Mouse (Mus musculus) stomach, embryonic 14.5 days (tissue): Measurements from ENCODE around the gene Klk5. TPM values are rescaled to one million over a fixed set of nuclear protein-coding genes. Genes with fewer than 3 reads are reported as not detected.
A peak's percentile ranks its signal among the peaks of the same experiment; 100 is the strongest.

Experiments
- ATAC-seq: fragments of 200-750 bp; cut with Nextera tagmentation; 2 replicates; pipeline ENCODE4 v1.8.0; 2017; ENCODE audit warnings: low read depth, moderate TSS enrichment; ENCODE audit not compliant: insufficient number of reproducible peaks, insufficient read depth, low FRiP score
- H3K27ac ChIP-seq: fragments of 300-500 bp; sonication (generic); 2 replicates; pipeline ENCODE4 v1.5.1; 2014; ENCODE audit warnings: mild to moderate bottlenecking, low read length, moderate library complexity, mixed read lengths
- H3K27me3 ChIP-seq: fragments of 300-500 bp; sonication (generic); 2 replicates; pipeline ENCODE4 v1.6.1; 2014; ENCODE audit warnings: low read length, control low read depth, mixed read lengths; ENCODE audit not compliant: control insufficient read depth, insufficient read depth
- H3K36me3 ChIP-seq: fragments of 300-500 bp; sonication (generic); 2 replicates; pipeline ENCODE4 v1.6.1; 2014; ENCODE audit warnings: mild to moderate bottlenecking, control low read depth, low read length, moderate library complexity, mixed read lengths; ENCODE audit not compliant: control insufficient read depth, insufficient read depth
- H3K4me1 ChIP-seq: fragments of 300-500 bp; sonication (generic); 2 replicates; pipeline ENCODE4 v1.6.1; 2014; ENCODE audit warnings: low read length, control low read depth, mixed read lengths; ENCODE audit not compliant: control insufficient read depth, insufficient read depth
- H3K4me2 ChIP-seq: fragments of 300-500 bp; sonication (generic); replicated peaks from 2 replicates; pipeline ENCODE4 v1.6.1; 2014; ENCODE audit warnings: low read depth, low read length, control low read depth
- H3K4me3 ChIP-seq: fragments of 300-500 bp; sonication (generic); 2 replicates; pipeline ENCODE4 v1.5.1; 2014; ENCODE audit warnings: low read depth, low read length, control low read depth
- H3K9ac ChIP-seq: fragments of 300-500 bp; sonication (generic); replicated peaks from 2 replicates; pipeline ENCODE4 v1.6.1; 2014; ENCODE audit warnings: low read depth, mild to moderate bottlenecking, control low read depth, low read length, moderate library complexity, mixed read lengths
- H3K9me3 ChIP-seq: fragments of 300-500 bp; sonication (generic); 2 replicates; pipeline ENCODE4 v1.6.1; 2016; ENCODE audit warnings: low read depth, low read length, control low read depth; ENCODE audit not compliant: control insufficient read depth
- WGBS: fragments of 180-500 bp; shearing (Covaris S2); extraction: QIAGEN DNeasy Blood & Tissue Kit; methylation state at CpG from one replicate; pipeline ENCODE4 v1.1.7; 2014; 5-methylcytosine and 5-hydroxymethylcytosine counted together
- polyA plus RNA-seq: library from polyadenylated mRNA; unstranded; fragments of >200 nt; fragmentation: Nextera tagmentation; extraction: Ambion mirVana; gene quantifications from 2 replicates; pipeline ENCODE4 v1.2.1, GENCODE M21; 2014

The Klk5 gene
- polyA plus RNA-seq, 1 experiment from 2014 or later = not detected

DNA sequence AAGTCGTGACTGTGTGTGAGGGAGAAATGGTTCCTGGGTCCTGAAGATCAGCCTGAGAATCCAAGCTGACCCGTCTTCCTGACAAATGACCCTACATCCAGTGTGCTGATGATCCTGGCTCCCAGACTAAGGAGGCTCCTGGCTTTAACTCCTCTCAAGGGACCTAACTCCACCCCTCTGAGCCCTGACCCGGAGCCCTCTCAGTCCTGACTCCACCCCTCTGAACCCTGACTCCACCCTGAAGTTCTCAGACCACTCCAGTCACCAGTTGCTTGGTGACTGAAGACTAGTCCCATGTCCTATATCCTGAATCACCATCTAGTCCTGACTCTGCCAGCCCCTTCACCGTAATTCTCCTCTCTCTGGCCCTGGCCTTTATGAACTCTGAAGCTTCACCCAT is 40.6 kb downstream of the Klk5 start:
- no peak overlapping the region for H3K9ac ChIP-seq
- ATAC-seq = no peak; the same call in 1 of the 2 replicates
- H3K27me3 ChIP-seq = no peaks in the 10 kb centered on the region
- no peak overlapping the region for H3K4me2 ChIP-seq
- no peaks in the 10 kb centered on the region for H3K9me3 ChIP-seq
- WGBS = 24% methylated on average over 4 of the region's 4 CpGs
- no peak overlapping the region for H3K4me3 ChIP-seq
- no peaks in the 10 kb centered on the region for H3K4me1 ChIP-seq
- H3K36me3 ChIP-seq = no peaks in the 10 kb centered on the region
- no peak overlapping the region for H3K27ac ChIP-seq

DNA sequence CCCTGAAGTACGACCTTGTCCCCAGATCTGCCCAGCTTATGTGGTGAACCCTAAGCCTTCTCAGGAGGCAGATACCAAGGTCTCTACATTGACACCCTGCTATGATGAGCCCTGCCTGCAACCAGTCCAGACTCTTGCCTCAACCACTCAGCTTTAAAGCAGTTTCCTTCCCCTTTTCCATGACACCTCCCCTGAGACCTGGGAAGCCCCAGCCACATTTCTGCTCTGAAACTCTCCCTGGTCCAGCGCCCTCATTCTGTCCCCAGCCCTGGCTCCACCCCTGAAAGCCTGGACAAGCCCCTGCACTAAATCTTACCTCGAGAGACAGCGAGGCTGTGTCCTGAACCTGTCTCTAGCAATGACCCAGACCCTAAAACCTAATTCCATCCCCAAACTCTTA is 41.0 kb downstream of the Klk5 start:
- Histone ChIP-seq H3K4me3 (no peak overlapping the region), H3K4me1 (no peaks in the 10 kb centered on the region), H3K27ac (no peak overlapping the region), H3K9ac (no peak overlapping the region), H3K36me3 (no peaks in the 10 kb centered on the region), H3K9me3 (no peaks in the 10 kb centered on the region), H3K27me3 (no peaks in the 10 kb centered on the region), H3K4me2 (no peak overlapping the region)
- WGBS = 31% methylated on average over 4 of the region's 4 CpGs
- ATAC-seq = no peak

DNA sequence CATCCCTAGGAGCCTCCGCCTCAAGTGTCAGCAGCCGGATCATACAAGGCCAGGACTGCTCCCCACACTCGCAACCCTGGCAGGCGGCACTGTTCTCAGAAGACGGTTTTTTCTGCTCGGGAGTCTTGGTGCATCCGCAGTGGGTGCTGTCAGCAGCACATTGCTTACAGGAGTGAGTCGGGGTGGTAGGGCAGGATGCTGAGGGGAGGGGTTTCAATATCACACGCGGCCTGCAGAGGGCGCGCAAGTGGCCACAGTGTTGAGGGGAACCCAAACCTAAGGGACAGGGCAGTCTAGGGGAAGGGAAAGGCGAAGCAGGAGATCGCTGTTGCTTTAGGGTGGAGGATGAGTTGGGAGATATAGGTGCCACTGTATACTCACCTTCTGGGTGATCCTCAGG is 41.8 kb downstream of the Klk5 start:
- H3K9ac ChIP-seq = no peak overlapping the region
- no peaks in the 10 kb centered on the region for H3K4me1 ChIP-seq
- no peaks in the 10 kb centered on the region for H3K9me3 ChIP-seq
- no peaks in the 10 kb centered on the region for H3K27me3 ChIP-seq
- WGBS = 9% methylated on average over 14 of the region's 14 CpGs
- H3K27ac ChIP-seq = no peak overlapping the region
- ATAC-seq = peak; percentile 42; the same call in 1 of the 2 replicates
- no peak overlapping the region for H3K4me2 ChIP-seq
- no peaks in the 10 kb centered on the region for H3K36me3 ChIP-seq
- H3K4me3 ChIP-seq = no peak overlapping the region

DNA sequence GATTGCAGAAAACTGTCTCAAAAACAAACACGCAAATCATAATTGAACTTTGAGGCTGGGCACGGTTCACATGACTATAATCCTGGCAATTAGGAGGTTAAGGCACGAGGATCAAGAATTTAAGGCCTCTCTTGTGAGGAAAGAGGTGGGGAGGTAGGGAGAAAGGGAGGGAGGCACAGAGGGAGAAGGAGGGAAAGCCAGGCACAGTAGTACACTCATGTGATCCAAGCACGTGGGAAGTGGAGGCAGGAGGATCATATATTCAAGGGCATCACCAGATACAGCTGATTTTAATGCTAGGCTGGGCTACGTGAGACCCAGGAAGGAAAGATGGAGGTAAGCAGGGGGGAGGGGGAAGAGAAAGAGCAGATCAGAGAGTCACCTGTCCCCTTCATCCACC is 49.6 kb downstream of the Klk5 start:
- no peak for ATAC-seq
- 58% methylated on average over 5 of the region's 5 CpGs for WGBS
- H3K4me1 ChIP-seq = no peaks in the 10 kb centered on the region
- H3K9ac ChIP-seq = no peak overlapping the region
- no peaks in the 10 kb centered on the region for H3K27me3 ChIP-seq
- H3K9me3 ChIP-seq = no peaks in the 10 kb centered on the region
- H3K27ac ChIP-seq = no peak overlapping the region
- no peak overlapping the region for H3K4me2 ChIP-seq
- H3K4me3 ChIP-seq = no peak overlapping the region
- no peaks in the 10 kb centered on the region for H3K36me3 ChIP-seq

DNA sequence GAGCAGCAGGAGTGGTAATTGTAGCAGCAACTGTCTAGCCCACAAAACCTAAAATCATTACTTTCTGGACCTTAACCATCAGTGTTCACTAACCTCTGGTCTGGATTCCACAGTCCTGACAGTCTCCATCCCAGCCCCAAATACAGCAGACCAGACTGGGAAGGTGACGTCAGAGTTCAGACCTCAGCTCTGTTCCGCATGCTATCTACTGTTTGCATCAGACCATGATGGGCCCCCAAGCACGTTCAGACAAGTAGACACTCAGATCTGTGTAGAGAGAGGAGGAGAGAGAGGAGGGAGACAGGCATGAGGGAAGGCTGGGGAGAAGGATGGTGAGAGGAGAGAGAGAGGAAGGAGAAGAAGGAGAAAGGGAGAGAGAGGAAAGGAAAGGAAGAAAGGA is 50.0 kb downstream of the Klk5 start:
- no peak overlapping the region for H3K27ac ChIP-seq
- ATAC-seq = no peak

DNA sequence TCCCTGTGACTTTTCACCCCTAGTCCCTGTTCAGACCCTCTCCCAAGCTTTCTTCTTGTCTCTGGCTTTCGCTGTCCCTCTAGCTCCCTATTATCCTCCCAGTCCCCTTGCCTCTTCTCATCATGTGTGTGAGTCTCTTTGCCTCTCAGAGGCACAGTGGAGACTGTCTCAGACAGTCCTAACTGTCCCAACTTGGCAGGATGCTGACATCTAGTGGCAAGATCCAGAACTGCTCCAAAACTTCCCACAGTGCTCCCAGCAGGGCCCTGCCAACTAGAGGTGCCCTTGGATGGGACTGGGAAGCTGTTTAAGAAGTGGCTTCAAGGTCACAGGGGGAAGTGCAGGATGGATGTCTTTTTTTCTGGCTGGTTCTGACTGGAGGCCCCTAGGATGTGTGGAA is 53.1 kb downstream of the Klk5 start:
- H3K9ac ChIP-seq = no peak overlapping the region
- peak; percentile 84 for ATAC-seq
- H3K27ac ChIP-seq = no peak overlapping the region

More for the DNA sequence above, 50.0 kb downstream of the Klk5 start:
- Histone ChIP-seq H3K4me3 (no peak overlapping the region), H3K36me3 (no peaks in the 10 kb centered on the region), H3K9ac (no peak overlapping the region), H3K4me1 (no peaks in the 10 kb centered on the region), H3K27me3 (no peaks in the 10 kb centered on the region), H3K9me3 (no peaks in the 10 kb centered on the region), H3K4me2 (no peak overlapping the region)
- WGBS = 35% methylated on average over 3 of the region's 3 CpGs

More for the DNA sequence above, 53.1 kb downstream of the Klk5 start:
- H3K4me1 ChIP-seq = no peaks in the 10 kb centered on the region
- H3K4me2 ChIP-seq = no peak overlapping the region
- no peaks in the 10 kb centered on the region for H3K9me3 ChIP-seq
- WGBS = 5% methylated on average over 1 of the region's 1 CpGs
- no peaks in the 10 kb centered on the region for H3K36me3 ChIP-seq
- no peaks in the 10 kb centered on the region for H3K27me3 ChIP-seq
- no peak overlapping the region for H3K4me3 ChIP-seq

Other genes with a start within 250 kb of the Klk5 start
- 0.23 and 0.36 TPM in 2 replicates for gene Zfp819, start 234.8 kb upstream of the Klk5 start, polyA plus RNA-seq
- 0.17 TPM in 1 of 2 replicates, not detected in the other for gene Ceacam18, start 207.3 kb upstream of the Klk5 start, polyA plus RNA-seq
- 0.80 and 0.95 TPM in 2 replicates for gene Siglece, start 181.8 kb upstream of the Klk5 start, polyA plus RNA-seq
- 11.0 TPM in 2 replicates for gene Ctu1, start 170.0 kb upstream of the Klk5 start, polyA plus RNA-seq
- gene Klk14, start 151.6 kb upstream of the Klk5 start, polyA plus RNA-seq = 0.32 TPM in 1 of 2 replicates, not detected in the other
- 1.6 and 1.8 TPM in 2 replicates for gene Klk13, start 129.4 kb upstream of the Klk5 start, polyA plus RNA-seq
- gene Klk12, start 73.1 kb upstream of the Klk5 start, polyA plus RNA-seq = 0.27 TPM in 1 of 2 replicates, not detected in the other
- 2.6 TPM in 2 replicates for gene Klk11, start 67.4 kb upstream of the Klk5 start, polyA plus RNA-seq
- gene Klk10, start 60.9 kb upstream of the Klk5 start, polyA plus RNA-seq = 3.1 and 3.5 TPM in 2 replicates
- 0.17 TPM in 1 of 2 replicates, not detected in the other for gene Klk9, start 50.1 kb upstream of the Klk5 start, polyA plus RNA-seq
- 28.5 and 39.0 TPM in 2 replicates for gene Klk8, start 44.4 kb upstream of the Klk5 start, polyA plus RNA-seq
- not detected in 2 replicates for gene Klk7, start 30.7 kb upstream of the Klk5 start, polyA plus RNA-seq
- not detected in 2 replicates for gene Klk6, start 17.5 kb upstream of the Klk5 start, polyA plus RNA-seq
- gene Klk4, start 39.2 kb downstream of the Klk5 start, polyA plus RNA-seq = not detected in 2 replicates
- not detected in 2 replicates for gene Klk15, start 91.8 kb downstream of the Klk5 start, polyA plus RNA-seq
- not detected in 2 replicates for gene Klk1b8, start 108.7 kb downstream of the Klk5 start, polyA plus RNA-seq
- not detected in 2 replicates for gene Klk1b1, start 124.8 kb downstream of the Klk5 start, polyA plus RNA-seq
- not detected in 2 replicates for gene Klk1b9, start 134.1 kb downstream of the Klk5 start, polyA plus RNA-seq
- not detected in 2 replicates for gene Klk1b11, start 153.9 kb downstream of the Klk5 start, polyA plus RNA-seq
- not detected in 2 replicates for gene Klk1b26, start 170.2 kb downstream of the Klk5 start, polyA plus RNA-seq
- gene Klk1b27, start 210.3 kb downstream of the Klk5 start, polyA plus RNA-seq = not detected in 2 replicates